Mouse (Mus musculus) embryonic fibroblast, embryonic 13.5 days (primary cell): Measurements from ENCODE around the gene Lta.

Source experiments
- CTCF ChIP-seq: IDR thresholded peaks from 2 replicates; pipeline ENCODE4 v1.5.1; 2011; ENCODE audit warnings: mild to moderate bottlenecking, control low read depth, low read length, moderate library complexity, borderline replicate concordance; ENCODE audit not compliant: insufficient read depth
- POLR2A ChIP-seq: IDR thresholded peaks from 2 replicates; pipeline ENCODE4 v1.6.1; 2011; ENCODE audit warnings: low read depth, mild to moderate bottlenecking, control low read depth, low read length, moderate library complexity

- TF ChIP-seq CTCF (no peak), POLR2A (no peak)
Observed at GRCm38 (mm10) chr17:35193881-35194843, 11.0 kb downstream of the Lta start, which contains the start of gene Ltb.
